Mouse (Mus musculus) small intestine, adult 2 months (tissue): ENCODE results near the gene Aco2.

Source experiments
- CTCF ChIP-seq: fragments of 200-500 bp; IDR thresholded peaks from 2 replicates; pipeline ENCODE4 v1.5.1; 2012; ENCODE audit warnings: low read depth, mild to moderate bottlenecking, control low read depth, inconsistent platforms, low read length, moderate library complexity, mixed read lengths; ENCODE audit not compliant: insufficient replicate concordance, insufficient read length; ENCODE audit errors: extremely low read depth
- POLR2A ChIP-seq: fragments of 200-500 bp; IDR thresholded peaks from 2 replicates; pipeline ENCODE4 v1.6.1; 2012; ENCODE audit warnings: low read depth, mild to moderate bottlenecking, control low read depth, inconsistent platforms, low read length, moderate library complexity

DNA sequence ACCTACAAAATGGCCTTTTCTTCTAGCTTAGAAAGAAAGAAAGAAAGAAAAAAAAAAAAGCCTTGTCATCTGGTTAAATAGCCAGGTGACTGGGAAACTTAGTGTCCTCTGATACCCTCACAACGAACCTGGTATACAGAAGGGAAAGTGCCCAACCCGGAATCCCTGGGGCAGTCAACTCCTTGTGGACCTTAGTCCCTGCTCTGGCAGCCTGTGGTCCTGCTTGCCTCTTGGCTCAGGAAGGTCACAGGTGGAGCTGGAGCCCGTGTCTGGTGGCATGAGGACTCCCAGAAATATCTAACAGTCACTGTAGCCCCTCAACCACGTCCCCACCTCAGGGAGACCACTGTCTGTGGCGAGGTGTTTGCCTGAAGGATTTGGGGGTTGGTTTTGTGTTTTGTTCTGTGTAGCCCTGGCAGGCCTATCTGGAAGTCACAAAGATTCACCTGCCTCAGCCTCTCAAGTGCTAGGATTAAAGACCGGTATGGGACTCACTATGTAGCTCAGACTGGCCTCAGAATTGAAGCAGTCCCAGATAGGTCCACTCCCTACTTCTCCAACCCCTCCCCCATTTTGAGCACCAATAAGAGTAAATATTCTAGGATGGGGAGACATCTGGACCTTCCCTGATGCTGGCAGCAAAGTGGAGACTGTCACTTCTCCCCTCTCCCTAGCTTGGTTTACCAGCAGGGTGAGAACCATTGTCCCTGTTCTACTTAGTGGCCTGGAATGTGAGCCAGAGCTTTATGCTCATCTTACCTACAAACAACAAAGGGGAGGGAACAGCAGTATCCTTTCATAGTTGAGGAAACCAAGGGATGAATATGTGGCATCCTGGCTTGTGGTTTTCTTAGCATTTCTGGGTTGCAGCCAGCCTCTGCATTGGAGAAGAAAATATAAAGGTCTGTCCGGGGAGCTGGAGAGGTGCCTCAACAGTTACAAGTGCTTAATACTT lies 34.9 kb upstream of the Aco2 start:
- TF ChIP-seq POLR2A (no peak), CTCF (no peak)
